Mouse (Mus musculus): ENCODE measurements around the gene Xrcc5.

Xrcc5 gene

GRCm38 (mm10) chr1:72400616-72401015 lies 93.4 kb downstream of the Xrcc5 start:
- no peak for DNase-seq

- no peak for DNase-seq
Measured at GRCm38 (mm10) chr1:72401331-72402069, 94.3 kb downstream of the Xrcc5 start.

GRCm38 (mm10) chr1:72406505-72407079 lies 99.4 kb downstream of the Xrcc5 start:
- DNase-seq, result no peak

GRCm38 (mm10) chr1:72409936-72410335 lies 102.7 kb downstream of the Xrcc5 start:
- no peak for DNase-seq

GRCm38 (mm10) chr1:72411108-72411507 lies 103.9 kb downstream of the Xrcc5 start:
- no peak for DNase-seq

- no peak for DNase-seq
Measured at GRCm38 (mm10) chr1:72413205-72413604, 106.0 kb downstream of the Xrcc5 start.

GRCm38 (mm10) chr1:72414133-72414532 lies 106.9 kb downstream of the Xrcc5 start:
- no peak for DNase-seq

GRCm38 (mm10) chr1:72414561-72415253 lies 107.5 kb downstream of the Xrcc5 start:
- no peak for DNase-seq

- DNase-seq, result no peak
Measured at GRCm38 (mm10) chr1:72418744-72419655, 111.8 kb downstream of the Xrcc5 start.

GRCm38 (mm10) chr1:72420220-72420619 lies 113.0 kb downstream of the Xrcc5 start:
- no peak for DNase-seq

- no peak for DNase-seq
Measured at GRCm38 (mm10) chr1:72422121-72422520, 114.9 kb downstream of the Xrcc5 start.

- DNase-seq, result no peak
Measured at GRCm38 (mm10) chr1:72426456-72426855, 119.2 kb downstream of the Xrcc5 start.

GRCm38 (mm10) chr1:72428526-72428925 lies 121.3 kb downstream of the Xrcc5 start:
- DNase-seq, result no peak

GRCm38 (mm10) chr1:72429107-72429807 lies 122.0 kb downstream of the Xrcc5 start:
- no peak for DNase-seq

GRCm38 (mm10) chr1:72432579-72432978 lies 125.4 kb downstream of the Xrcc5 start:
- no peak for DNase-seq

GRCm38 (mm10) chr1:72434510-72434909 lies 127.3 kb downstream of the Xrcc5 start:
- no peak for DNase-seq

- DNase-seq, result no peak
Measured at GRCm38 (mm10) chr1:72436967-72437366, 129.7 kb downstream of the Xrcc5 start.

- no peak for DNase-seq
Measured at GRCm38 (mm10) chr1:72439146-72439545, 131.9 kb downstream of the Xrcc5 start.

- no peak for DNase-seq
Measured at GRCm38 (mm10) chr1:72442747-72443146, 135.5 kb downstream of the Xrcc5 start.

Measured in spleen, adult 18-20 months (tissue).